Mouse (Mus musculus): Measurements from ENCODE around the gene Mvb12a. TPM values are rescaled to one million over a fixed set of nuclear protein-coding genes. Genes with fewer than 3 reads are reported as not detected.
A peak's percentile ranks its signal among the peaks of the same experiment; 100 is the strongest.

Gene Mvb12a
- polyA plus RNA-seq, 1 experiment: not detected

GRCm38 (mm10) chr8:71567587-71567986, 24.9 kb downstream of the Mvb12a start:
- peaks cover 19% of the 10 kb centered on the region for H3K4me1 ChIP-seq (ENCODE audit: control insufficient read depth, insufficient read depth, low read length)
- H3K4me3 ChIP-seq (ENCODE audit: insufficient read depth, low read depth, low read length): no peak overlapping the region
- no peak for TF ChIP-seq POLR2A (IDR thresholded peaks at IDR 0.05; ENCODE audit: insufficient read depth, low read depth, low read length)
- no peak for TF ChIP-seq CTCF (IDR thresholded peaks at IDR 0.05; ENCODE audit: insufficient read depth, low read depth, low read length)
- H3K27ac ChIP-seq (ENCODE audit: insufficient read depth, low read depth, low read length): peak overlapping the region; percentile 50
- 88% methylated on average over 7 of the region's 7 CpGs for WGBS

DNA sequence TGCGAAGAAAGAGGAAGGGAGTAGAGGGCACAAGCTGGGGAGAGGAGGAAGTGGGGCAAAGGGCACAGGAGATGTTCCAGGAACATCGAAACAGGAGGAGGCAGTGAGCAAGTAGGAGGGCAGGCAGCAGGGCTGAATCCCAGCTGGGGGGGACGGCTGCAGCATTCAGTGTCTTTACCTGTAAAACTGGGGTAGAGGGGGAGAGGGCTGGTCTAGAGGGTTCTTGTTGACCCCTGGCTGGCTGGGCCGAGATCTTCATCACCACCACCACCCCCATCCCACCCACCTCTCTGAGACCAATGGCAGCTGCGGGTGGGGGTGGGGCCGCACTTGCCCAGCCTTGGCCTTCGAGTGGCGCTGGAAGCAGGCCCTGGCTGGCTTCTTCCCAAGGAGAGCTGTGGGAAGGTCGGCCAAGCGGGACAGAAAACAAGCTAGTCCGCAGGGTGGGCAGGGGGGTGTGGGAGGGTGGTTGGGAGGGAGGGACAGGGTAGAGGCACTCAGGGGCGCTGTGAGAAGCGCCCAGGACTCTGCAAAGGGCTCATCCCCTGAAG, 25.7 kb downstream of the Mvb12a start, which contains the start of gene Slc27a1:
Gene Slc27a1, plus strand, starts transcription at position 496 of the 551 bp plus-strand sequence.
- Histone ChIP-seq H3K4me3 (ENCODE audit: insufficient read depth, low read depth, low read length) (peak within 1 kb of the TSS; percentile 82), H3K4me1 (ENCODE audit: control insufficient read depth, insufficient read depth, low read length) (peaks cover 20% of the 10 kb centered on the region), H3K27ac (ENCODE audit: insufficient read depth, low read depth, low read length) (peak within 1 kb of the TSS; percentile 98)
- 28% methylated on average over 13 of the region's 13 CpGs for WGBS
- no peak for TF ChIP-seq CTCF (IDR thresholded peaks at IDR 0.05; ENCODE audit: insufficient read depth, low read depth, low read length)
- TF ChIP-seq POLR2A (IDR thresholded peaks at IDR 0.05; ENCODE audit: insufficient read depth, low read depth, low read length): no peak

DNA sequence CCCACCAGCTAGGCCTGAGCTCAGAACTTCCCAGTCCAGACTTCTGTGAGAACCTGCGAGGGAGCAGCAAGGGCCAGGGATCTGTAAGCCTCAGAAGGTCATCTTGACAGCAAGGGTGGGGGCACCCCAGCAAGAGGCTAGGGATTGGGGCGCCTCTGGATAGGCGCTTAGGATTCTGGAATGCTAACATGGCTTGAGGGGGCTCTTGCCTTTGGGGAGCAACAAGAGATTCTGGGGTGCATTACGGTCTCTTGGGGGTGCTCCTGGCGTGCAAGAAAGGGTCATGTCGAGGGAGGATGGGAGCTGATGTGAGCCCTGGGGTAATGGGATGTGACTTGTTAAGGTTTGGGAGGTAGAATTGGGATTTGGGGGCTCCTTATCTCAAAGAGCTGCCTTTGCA, 26.2 kb downstream of the Mvb12a start:
- Histone ChIP-seq H3K27ac (ENCODE audit: insufficient read depth, low read depth, low read length) (peak overlapping the region; percentile 98), H3K4me1 (ENCODE audit: control insufficient read depth, insufficient read depth, low read length) (peaks cover 20% of the 10 kb centered on the region), H3K4me3 (ENCODE audit: insufficient read depth, low read depth, low read length) (peak overlapping the region; percentile 82)
- TF ChIP-seq POLR2A (IDR thresholded peaks at IDR 0.05; ENCODE audit: insufficient read depth, low read depth, low read length) (no peak), CTCF (IDR thresholded peaks at IDR 0.05; ENCODE audit: insufficient read depth, low read depth, low read length) (no peak)
- 36% methylated on average over 6 of the region's 6 CpGs for WGBS

DNA sequence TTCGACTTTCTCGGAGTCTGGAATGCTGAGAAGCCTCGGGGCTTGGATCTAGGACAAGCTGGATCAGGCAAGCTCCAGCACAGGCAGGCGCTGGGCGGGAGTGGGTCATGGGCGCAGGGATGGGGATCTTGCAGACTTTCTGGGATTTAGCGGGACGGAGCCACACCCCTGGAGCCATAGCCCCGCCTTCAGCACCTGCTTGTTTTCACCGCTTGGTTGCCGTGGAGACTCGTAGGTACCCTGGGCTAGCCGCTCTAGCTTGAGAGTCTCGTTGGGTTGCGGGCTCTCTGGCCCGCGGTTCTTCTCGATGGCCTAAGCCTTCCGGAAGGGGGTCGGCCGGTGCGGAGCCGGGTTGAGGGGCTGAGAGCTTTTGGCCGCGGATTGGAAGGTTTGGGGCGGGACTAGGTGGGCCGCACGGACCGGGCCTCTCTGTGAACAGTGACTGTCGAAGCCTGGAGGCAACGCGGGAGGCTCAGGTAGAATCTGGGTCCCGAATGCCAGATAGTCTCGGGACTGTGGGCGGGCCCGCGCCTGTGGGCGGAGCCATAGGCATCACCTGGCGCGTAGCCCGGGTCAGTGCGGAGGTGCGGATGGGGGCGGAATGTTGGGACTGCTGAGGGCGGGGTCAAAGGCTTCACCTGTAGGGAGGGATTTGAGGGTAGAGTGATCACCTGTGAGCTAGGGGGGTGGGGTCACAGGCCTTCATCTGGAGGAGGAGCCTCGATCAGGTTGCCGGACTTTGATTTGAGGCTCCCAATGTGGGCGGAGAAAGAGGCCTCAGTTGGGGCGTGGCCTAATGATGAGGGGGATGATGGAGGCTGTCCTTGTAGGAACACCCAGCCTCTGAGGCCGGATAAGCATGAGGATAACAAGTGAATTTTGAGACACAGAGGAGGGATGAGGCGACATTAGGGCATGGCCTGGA, 26.9 kb downstream of the Mvb12a start:
- under 1% methylated on average over 51 of the region's 51 CpGs for WGBS

GRCm38 (mm10) chr8:71570291-71570954, 27.7 kb downstream of the Mvb12a start:
- peaks cover 25% of the 10 kb centered on the region for H3K4me1 ChIP-seq (ENCODE audit: control insufficient read depth, insufficient read depth, low read length)
- TF ChIP-seq POLR2A (IDR thresholded peaks at IDR 0.05; ENCODE audit: insufficient read depth, low read depth, low read length) (no peak), CTCF (IDR thresholded peaks at IDR 0.05; ENCODE audit: insufficient read depth, low read depth, low read length) (no peak)
- H3K27ac ChIP-seq (ENCODE audit: insufficient read depth, low read depth, low read length): peak overlapping the region; percentile 98
- WGBS: under 1% methylated on average over 41 of the region's 41 CpGs
- peak overlapping the region; percentile 82 for H3K4me3 ChIP-seq (ENCODE audit: insufficient read depth, low read depth, low read length)

More for the DNA sequence above, 26.9 kb downstream of the Mvb12a start:
- TF ChIP-seq CTCF (IDR thresholded peaks at IDR 0.05; ENCODE audit: insufficient read depth, low read depth, low read length) (no peak), POLR2A (IDR thresholded peaks at IDR 0.05; ENCODE audit: insufficient read depth, low read depth, low read length) (no peak)
- peak overlapping the region; percentile 82 for H3K4me3 ChIP-seq (ENCODE audit: insufficient read depth, low read depth, low read length)
- H3K27ac ChIP-seq (ENCODE audit: insufficient read depth, low read depth, low read length): peak overlapping the region; percentile 98
- H3K4me1 ChIP-seq (ENCODE audit: control insufficient read depth, insufficient read depth, low read length): peaks cover 25% of the 10 kb centered on the region

DNA sequence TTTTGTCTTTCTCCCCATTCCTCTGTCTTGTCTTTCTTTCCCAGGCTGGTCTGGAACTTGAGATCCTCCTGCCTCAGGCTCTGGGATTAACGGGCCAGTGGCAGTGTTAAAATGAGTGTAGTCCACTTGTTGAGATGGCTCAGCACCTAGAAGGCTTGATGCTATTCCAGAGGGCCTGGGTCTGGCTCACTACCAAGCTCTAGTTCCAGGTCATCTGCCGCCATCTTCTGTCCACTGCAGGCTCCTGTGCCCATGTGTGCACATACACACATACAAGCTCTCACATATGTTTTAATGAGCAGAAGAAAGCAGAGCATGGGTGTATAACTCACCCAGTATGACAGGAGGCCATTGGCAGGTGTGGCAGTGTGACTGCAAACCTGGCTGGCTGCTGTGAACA, 29.4 kb downstream of the Mvb12a start:
- peaks cover 25% of the 10 kb centered on the region for H3K4me1 ChIP-seq (ENCODE audit: control insufficient read depth, insufficient read depth, low read length)
- no peak overlapping the region for H3K4me3 ChIP-seq (ENCODE audit: insufficient read depth, low read depth, low read length)
- TF ChIP-seq POLR2A (IDR thresholded peaks at IDR 0.05; ENCODE audit: insufficient read depth, low read depth, low read length) (no peak), CTCF (IDR thresholded peaks at IDR 0.05; ENCODE audit: insufficient read depth, low read depth, low read length) (no peak)
- 62% methylated on average over 2 of the region's 2 CpGs for WGBS
- H3K27ac ChIP-seq (ENCODE audit: insufficient read depth, low read depth, low read length): peak overlapping the region; percentile 54; the same call in 1 of the 2 replicates

- H3K4me3 ChIP-seq (ENCODE audit: insufficient read depth, low read depth, low read length): no peak overlapping the region
These were observed 30.3 kb downstream of the Mvb12a start for GRCm38 (mm10) chr8:71572847-71573633.

DNA sequence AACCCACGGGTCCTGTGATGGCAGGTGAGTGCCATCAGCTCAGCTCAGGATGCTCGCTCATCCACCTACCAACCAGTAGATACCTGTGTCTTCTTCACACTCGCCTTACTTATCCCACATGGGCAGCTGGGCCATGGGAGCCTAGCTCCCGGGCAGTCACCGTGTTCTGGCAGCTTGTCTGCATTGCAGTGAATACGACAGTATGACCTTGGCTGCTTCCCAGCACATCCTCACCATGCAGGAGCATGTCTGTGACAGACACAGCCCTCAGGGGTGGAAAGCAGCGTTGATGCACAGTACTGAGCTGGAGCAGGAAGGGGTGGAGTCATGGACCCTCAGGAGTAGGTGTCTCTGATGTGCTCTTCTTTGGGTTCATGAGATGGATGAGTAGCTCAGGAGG, 31.7 kb downstream of the Mvb12a start:
- Histone ChIP-seq H3K4me1 (ENCODE audit: control insufficient read depth, insufficient read depth, low read length) (peaks cover 36% of the 10 kb centered on the region), H3K27ac (ENCODE audit: insufficient read depth, low read depth, low read length) (no peak overlapping the region), H3K4me3 (ENCODE audit: insufficient read depth, low read depth, low read length) (no peak overlapping the region)
- TF ChIP-seq POLR2A (IDR thresholded peaks at IDR 0.05; ENCODE audit: insufficient read depth, low read depth, low read length): no peak
- TF ChIP-seq CTCF (IDR thresholded peaks at IDR 0.05; ENCODE audit: insufficient read depth, low read depth, low read length): no peak
- 59% methylated on average over 7 of the region's 7 CpGs for WGBS

More at GRCm38 (mm10) chr8:71572847-71573633, 30.3 kb downstream of the Mvb12a start:
- WGBS: 41% methylated on average over 9 of the region's 9 CpGs
- TF ChIP-seq CTCF (IDR thresholded peaks at IDR 0.05; ENCODE audit: insufficient read depth, low read depth, low read length) (no peak), POLR2A (IDR thresholded peaks at IDR 0.05; ENCODE audit: insufficient read depth, low read depth, low read length) (no peak)
- Histone ChIP-seq H3K27ac (ENCODE audit: insufficient read depth, low read depth, low read length) (peak overlapping the region; percentile 79), H3K4me1 (ENCODE audit: control insufficient read depth, insufficient read depth, low read length) (peaks cover 30% of the 10 kb centered on the region)

Measured in olfactory bulb, adult 2 months (tissue).